Mouse (Mus musculus): Measurements from ENCODE around the gene Cyp2d9. TPM values are rescaled to one million over a fixed set of nuclear protein-coding genes. Genes with fewer than 3 reads are reported as not detected.

The Cyp2d9 gene
- polyA plus RNA-seq, 1 experiment from 2014 or later: 4.2 TPM

DNA sequence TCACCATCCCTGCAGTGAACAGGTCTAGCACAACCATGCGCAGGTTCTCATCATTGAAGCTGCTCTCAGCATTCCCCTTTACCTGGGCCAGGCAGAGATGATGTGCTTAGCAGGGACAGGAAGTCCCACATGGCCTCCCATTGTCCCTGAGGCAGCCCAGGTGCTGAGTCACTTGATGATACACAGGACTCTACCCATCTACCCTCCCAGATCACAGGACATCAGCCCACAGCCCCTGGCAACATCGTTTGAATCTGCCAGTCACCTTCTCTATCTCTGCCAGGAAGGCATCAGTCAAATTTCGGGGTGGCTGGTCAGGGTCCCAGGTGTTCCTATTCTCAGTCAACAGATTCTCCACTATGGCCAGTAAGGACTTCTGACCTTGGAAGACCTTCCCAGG lies 29.1 kb upstream of the Cyp2d9 start:
- H3K9ac ChIP-seq (ENCODE audit: low read depth, low read length): no peak overlapping the region
- H3K27me3 ChIP-seq (ENCODE audit: control insufficient read depth, insufficient read depth, low read depth, low read length): no peaks in the 10 kb centered on the region
- no peak for ATAC-seq (ENCODE audit: low read depth)
- no peak overlapping the region for H3K4me2 ChIP-seq (ENCODE audit: low read depth, low read length)
- H3K4me3 ChIP-seq (ENCODE audit: low read depth, low read length): no peak overlapping the region
- no peaks in the 10 kb centered on the region for H3K9me3 ChIP-seq (replicated peaks; ENCODE audit: control insufficient read depth, low read length)
- 63% methylated on average over 3 of the region's 3 CpGs for WGBS (ENCODE audit: insufficient replicate concordance)
- no peak overlapping the region for H3K27ac ChIP-seq (ENCODE audit: low read length)
- H3K4me1 ChIP-seq (ENCODE audit: control insufficient read depth, low read depth, low read length): peaks cover 2% of the 10 kb centered on the region; the same call in 1 of the 2 replicates
- no peaks in the 10 kb centered on the region for H3K36me3 ChIP-seq (ENCODE audit: control insufficient read depth, insufficient read depth)

DNA sequence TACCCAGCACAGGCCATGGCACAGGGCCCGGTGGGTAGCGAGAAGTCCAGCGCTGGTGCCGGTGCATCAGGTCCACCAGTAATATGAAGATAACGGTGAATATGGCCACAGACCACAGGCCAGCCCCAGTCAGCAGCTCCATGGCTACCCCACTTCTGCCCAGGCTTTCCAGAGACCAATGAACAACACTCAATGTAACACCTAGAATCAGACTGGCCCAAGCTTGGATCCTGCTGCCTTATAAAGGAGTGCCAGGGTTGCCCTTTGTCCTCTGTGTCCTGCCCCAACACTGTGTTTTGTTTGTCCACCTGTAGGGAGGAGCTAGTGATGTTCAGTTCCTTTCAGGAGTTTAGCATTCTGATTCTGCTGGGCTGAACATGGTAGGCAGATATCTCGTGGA lies 26.3 kb upstream of the Cyp2d9 start, which contains the start of gene Cyp2d10:
Cyp2d10 (minus strand) TSS at position 215 of the 400 bp plus-strand sequence.
- no peaks in the 10 kb centered on the region for H3K36me3 ChIP-seq (ENCODE audit: control insufficient read depth, insufficient read depth)
- peak within 1 kb of the TSS; percentile 42 for H3K4me3 ChIP-seq (ENCODE audit: low read depth, low read length)
- no peaks in the 10 kb centered on the region for H3K9me3 ChIP-seq (replicated peaks; ENCODE audit: control insufficient read depth, low read length)
- ATAC-seq (ENCODE audit: low read depth): peak; percentile 84
- H3K4me1 ChIP-seq (ENCODE audit: control insufficient read depth, low read depth, low read length): peaks cover 2% of the 10 kb centered on the region; the same call in 1 of the 2 replicates
- peak within 1 kb of the TSS; percentile 38 for H3K9ac ChIP-seq (ENCODE audit: low read depth, low read length)
- WGBS (ENCODE audit: insufficient replicate concordance): 72% methylated on average over 6 of the region's 6 CpGs
- no peaks in the 10 kb centered on the region for H3K27me3 ChIP-seq (ENCODE audit: control insufficient read depth, insufficient read depth, low read depth, low read length)
- peak within 1 kb of the TSS; percentile 32 for H3K4me2 ChIP-seq (ENCODE audit: low read depth, low read length)
- no peak within 1 kb of the TSS; the same call in 1 of the 2 replicates for H3K27ac ChIP-seq (ENCODE audit: low read length)

DNA sequence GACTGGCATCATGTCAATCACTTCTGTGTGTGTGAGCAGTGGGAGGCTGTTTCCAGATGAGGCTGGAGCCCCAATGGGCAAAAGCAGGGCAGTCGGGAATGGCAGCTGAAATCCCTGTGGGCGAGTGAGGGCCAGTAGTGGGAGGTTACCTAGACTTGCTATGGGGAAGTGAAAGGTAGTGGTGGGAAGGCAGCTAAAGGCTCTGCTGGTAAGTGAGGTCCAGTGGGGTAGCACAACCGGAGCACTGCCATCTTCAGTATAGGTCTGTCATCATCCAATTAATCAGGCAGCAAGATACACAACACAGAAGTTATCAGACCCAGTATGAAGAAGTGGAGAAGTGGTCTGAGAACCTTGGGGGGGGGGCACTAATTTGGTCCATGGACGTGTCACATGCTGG lies 25.7 kb upstream of the Cyp2d9 start:
- no peak for ATAC-seq (ENCODE audit: low read depth)
- H3K36me3 ChIP-seq (ENCODE audit: control insufficient read depth, insufficient read depth): no peaks in the 10 kb centered on the region
- H3K4me1 ChIP-seq (ENCODE audit: control insufficient read depth, low read depth, low read length): peaks cover 2% of the 10 kb centered on the region; the same call in 1 of the 2 replicates
- H3K4me2 ChIP-seq (ENCODE audit: low read depth, low read length): no peak overlapping the region
- no peak overlapping the region for H3K9ac ChIP-seq (ENCODE audit: low read depth, low read length)
- 43% methylated on average over 4 of the region's 4 CpGs for WGBS (ENCODE audit: insufficient replicate concordance)
- no peaks in the 10 kb centered on the region for H3K27me3 ChIP-seq (ENCODE audit: control insufficient read depth, insufficient read depth, low read depth, low read length)
- H3K9me3 ChIP-seq (replicated peaks; ENCODE audit: control insufficient read depth, low read length): no peaks in the 10 kb centered on the region
- no peak overlapping the region; the same call in 1 of the 2 replicates for H3K27ac ChIP-seq (ENCODE audit: low read length)
- H3K4me3 ChIP-seq (ENCODE audit: low read depth, low read length): no peak overlapping the region

DNA sequence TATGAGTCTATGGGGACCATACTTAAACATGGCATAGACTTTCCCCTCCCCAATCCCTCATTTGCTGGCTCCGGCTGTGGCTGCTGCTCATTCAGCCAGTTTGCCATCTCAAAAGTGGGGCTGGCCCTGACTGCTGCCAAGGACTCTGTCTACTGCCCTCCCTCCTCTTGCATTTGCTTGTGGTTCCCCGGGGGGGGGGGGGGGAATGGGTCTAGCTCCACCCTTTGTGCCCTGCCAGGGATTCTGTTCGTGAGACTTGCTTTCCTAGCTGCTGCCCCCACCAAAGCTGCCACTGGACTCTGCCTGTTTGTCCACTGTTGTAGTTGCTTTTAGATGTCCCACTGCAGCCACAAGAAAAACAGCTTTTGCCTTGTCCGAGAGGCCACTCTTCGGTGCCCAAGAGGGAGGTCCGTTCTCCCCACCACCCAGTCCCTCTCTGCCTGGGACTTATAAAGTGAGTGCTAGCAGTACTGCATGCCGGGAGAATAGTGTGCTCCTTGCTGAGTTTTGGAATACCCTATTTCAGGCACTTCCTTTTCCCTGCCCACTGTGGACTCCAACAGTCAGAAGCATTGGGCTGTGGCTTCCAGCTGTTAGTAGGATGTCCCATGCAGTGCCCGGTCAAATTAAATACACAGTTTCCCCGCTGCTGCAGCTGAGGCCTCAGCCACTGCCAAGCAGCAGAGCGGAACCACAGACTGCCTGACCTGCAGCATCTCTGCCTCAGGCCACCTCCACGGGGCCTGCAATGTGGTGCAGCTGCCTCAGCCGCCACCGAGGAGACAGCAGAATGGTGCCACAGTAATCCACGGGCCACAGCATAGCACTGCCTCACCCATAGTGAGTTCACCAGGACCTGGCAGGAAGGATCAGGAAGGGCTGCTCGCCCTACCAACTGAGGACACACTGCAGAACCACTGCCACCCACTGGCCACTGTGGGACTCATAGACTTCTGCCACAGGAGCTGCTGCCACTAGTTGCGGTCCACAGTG lies 16.1 kb upstream of the Cyp2d9 start:
- 36% methylated on average over 16 of the region's 16 CpGs for WGBS (ENCODE audit: insufficient replicate concordance)
- no peaks in the 10 kb centered on the region for H3K36me3 ChIP-seq (ENCODE audit: control insufficient read depth, insufficient read depth)
- H3K27ac ChIP-seq (ENCODE audit: low read length): no peak overlapping the region
- no peak overlapping the region for H3K4me2 ChIP-seq (ENCODE audit: low read depth, low read length)
- H3K9me3 ChIP-seq (replicated peaks; ENCODE audit: control insufficient read depth, low read length): no peaks in the 10 kb centered on the region
- H3K27me3 ChIP-seq (ENCODE audit: control insufficient read depth, insufficient read depth, low read depth, low read length): no peaks in the 10 kb centered on the region
- peak; percentile 74 for ATAC-seq (ENCODE audit: low read depth)
- no peaks in the 10 kb centered on the region for H3K4me1 ChIP-seq (ENCODE audit: control insufficient read depth, low read depth, low read length)
- H3K9ac ChIP-seq (ENCODE audit: low read depth, low read length): no peak overlapping the region
- no peak overlapping the region for H3K4me3 ChIP-seq (ENCODE audit: low read depth, low read length)

- no peaks in the 10 kb centered on the region for H3K9me3 ChIP-seq (replicated peaks; ENCODE audit: control insufficient read depth, low read length)
- H3K27me3 ChIP-seq (ENCODE audit: control insufficient read depth, insufficient read depth, low read depth, low read length): no peaks in the 10 kb centered on the region
- ATAC-seq (ENCODE audit: low read depth): no peak
- no peak overlapping the region for H3K9ac ChIP-seq (ENCODE audit: low read depth, low read length)
- H3K27ac ChIP-seq (ENCODE audit: low read length): no peak overlapping the region
- H3K4me2 ChIP-seq (ENCODE audit: low read depth, low read length): no peak overlapping the region
- H3K36me3 ChIP-seq (ENCODE audit: control insufficient read depth, insufficient read depth): no peaks in the 10 kb centered on the region
- no peak overlapping the region for H3K4me3 ChIP-seq (ENCODE audit: low read depth, low read length)
- WGBS (ENCODE audit: insufficient replicate concordance): 69% methylated on average over 1 of the region's 1 CpGs
- H3K4me1 ChIP-seq (ENCODE audit: control insufficient read depth, low read depth, low read length): no peaks in the 10 kb centered on the region
Observed at GRCm38 (mm10) chr15:82418616-82419015, 14.6 kb upstream of the Cyp2d9 start.

DNA sequence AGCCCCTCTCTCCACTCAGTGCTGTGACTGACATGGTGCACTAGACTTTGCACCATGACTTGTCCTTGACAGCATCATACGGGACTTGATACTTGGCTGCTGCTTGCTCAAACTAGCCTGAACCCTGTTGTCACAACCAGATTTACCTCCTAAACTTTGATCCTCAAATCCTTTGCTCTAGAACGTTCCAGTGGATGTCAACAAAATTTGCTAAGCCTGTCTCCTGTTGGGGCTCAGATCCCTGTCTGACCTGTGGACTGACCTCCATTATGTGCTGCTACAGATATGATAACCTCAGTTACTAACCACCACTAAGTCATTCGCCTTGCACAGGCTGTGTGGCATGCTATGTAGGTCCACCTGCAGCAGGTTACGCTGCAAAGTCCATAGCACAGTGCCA lies 10.3 kb upstream of the Cyp2d9 start:
- Histone ChIP-seq H3K9me3 (replicated peaks; ENCODE audit: control insufficient read depth, low read length) (no peaks in the 10 kb centered on the region), H3K4me3 (ENCODE audit: low read depth, low read length) (no peak overlapping the region), H3K9ac (ENCODE audit: low read depth, low read length) (no peak overlapping the region), H3K27me3 (ENCODE audit: control insufficient read depth, insufficient read depth, low read depth, low read length) (no peaks in the 10 kb centered on the region), H3K27ac (ENCODE audit: low read length) (no peak overlapping the region), H3K4me1 (ENCODE audit: control insufficient read depth, low read depth, low read length) (no peaks in the 10 kb centered on the region), H3K36me3 (ENCODE audit: control insufficient read depth, insufficient read depth) (no peaks in the 10 kb centered on the region), H3K4me2 (ENCODE audit: low read depth, low read length) (no peak overlapping the region)
- WGBS (ENCODE audit: insufficient replicate concordance): 38% methylated on average over 4 of the region's 4 CpGs
- ATAC-seq (ENCODE audit: low read depth): no peak

GRCm38 (mm10) chr15:82423471-82423870 lies 9.8 kb upstream of the Cyp2d9 start:
- peak; percentile 54; the same call in 1 of the 2 replicates for ATAC-seq (ENCODE audit: low read depth)
- 47% methylated on average over 3 of the region's 3 CpGs for WGBS (ENCODE audit: insufficient replicate concordance)
- H3K4me1 ChIP-seq (ENCODE audit: control insufficient read depth, low read depth, low read length): no peaks in the 10 kb centered on the region
- no peaks in the 10 kb centered on the region for H3K36me3 ChIP-seq (ENCODE audit: control insufficient read depth, insufficient read depth)
- no peak overlapping the region for H3K9ac ChIP-seq (ENCODE audit: low read depth, low read length)
- no peak overlapping the region for H3K4me3 ChIP-seq (ENCODE audit: low read depth, low read length)
- no peaks in the 10 kb centered on the region for H3K27me3 ChIP-seq (ENCODE audit: control insufficient read depth, insufficient read depth, low read depth, low read length)
- H3K4me2 ChIP-seq (ENCODE audit: low read depth, low read length): no peak overlapping the region
- H3K9me3 ChIP-seq (replicated peaks; ENCODE audit: control insufficient read depth, low read length): no peaks in the 10 kb centered on the region
- no peak overlapping the region for H3K27ac ChIP-seq (ENCODE audit: low read length)

DNA sequence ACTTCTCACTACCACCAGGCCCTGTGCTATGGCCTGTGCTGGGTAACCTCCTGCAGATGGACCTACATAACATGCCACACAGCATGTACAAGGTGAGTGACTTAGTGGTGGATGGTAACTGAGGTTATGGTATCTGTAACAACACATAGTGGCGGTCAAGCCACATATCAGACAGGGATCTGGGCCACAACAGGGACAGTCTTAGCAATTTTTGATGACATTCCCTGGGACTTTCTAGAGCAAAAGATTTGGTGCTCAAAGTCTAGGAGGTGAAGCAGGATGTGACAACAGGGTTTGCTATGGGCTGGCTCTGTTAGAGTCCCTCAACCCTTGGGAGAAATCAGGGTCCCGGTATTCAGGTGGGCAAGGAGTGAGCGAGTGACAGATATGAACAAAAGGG lies 384 bp downstream of the Cyp2d9 start:
- 75% methylated on average over 3 of the region's 3 CpGs for WGBS (ENCODE audit: insufficient replicate concordance)
- no peak overlapping the region for H3K27ac ChIP-seq (ENCODE audit: low read length)

DNA sequence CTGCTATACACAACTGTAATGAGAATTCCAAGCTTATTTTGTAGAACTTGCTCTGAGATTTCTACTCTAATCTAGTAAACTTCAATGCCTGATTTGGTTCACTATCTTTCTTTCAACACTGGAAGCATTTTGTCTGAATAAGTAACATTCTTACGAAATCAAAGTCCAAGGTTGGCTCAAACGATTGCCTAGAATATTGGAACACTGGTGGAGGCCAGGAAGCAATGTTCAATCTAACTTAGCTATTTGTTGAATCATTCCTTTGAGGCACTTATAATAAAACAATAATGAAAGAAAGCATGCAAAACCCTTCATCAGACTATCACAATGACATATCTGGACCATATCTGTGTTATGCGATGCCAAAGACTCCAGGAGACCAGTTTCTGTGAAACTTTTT lies 1.3 kb downstream of the Cyp2d9 start:
- Histone ChIP-seq H3K9me3 (replicated peaks; ENCODE audit: control insufficient read depth, low read length) (no peaks in the 10 kb centered on the region), H3K27ac (ENCODE audit: low read length) (no peak overlapping the region), H3K4me1 (ENCODE audit: control insufficient read depth, low read depth, low read length) (no peaks in the 10 kb centered on the region), H3K9ac (ENCODE audit: low read depth, low read length) (no peak overlapping the region), H3K4me2 (ENCODE audit: low read depth, low read length) (no peak overlapping the region), H3K27me3 (ENCODE audit: control insufficient read depth, insufficient read depth, low read depth, low read length) (no peaks in the 10 kb centered on the region), H3K4me3 (ENCODE audit: low read depth, low read length) (no peak overlapping the region), H3K36me3 (ENCODE audit: control insufficient read depth, insufficient read depth) (no peaks in the 10 kb centered on the region)
- WGBS (ENCODE audit: insufficient replicate concordance): 66% methylated on average over 3 of the region's 3 CpGs
- no peak for ATAC-seq (ENCODE audit: low read depth)

More for the DNA sequence above, 384 bp downstream of the Cyp2d9 start:
- no peaks in the 10 kb centered on the region for H3K4me1 ChIP-seq (ENCODE audit: control insufficient read depth, low read depth, low read length)
- no peak overlapping the region for H3K4me2 ChIP-seq (ENCODE audit: low read depth, low read length)
- ATAC-seq (ENCODE audit: low read depth): no peak
- no peaks in the 10 kb centered on the region for H3K36me3 ChIP-seq (ENCODE audit: control insufficient read depth, insufficient read depth)
- no peak overlapping the region for H3K9ac ChIP-seq (ENCODE audit: low read depth, low read length)
- H3K4me3 ChIP-seq (ENCODE audit: low read depth, low read length): no peak overlapping the region
- H3K9me3 ChIP-seq (replicated peaks; ENCODE audit: control insufficient read depth, low read length): no peaks in the 10 kb centered on the region
- H3K27me3 ChIP-seq (ENCODE audit: control insufficient read depth, insufficient read depth, low read depth, low read length): no peaks in the 10 kb centered on the region

All from liver, embryonic 16.5 days (tissue).